Mouse (Mus musculus) bone marrow, adult 2 months (tissue): Measurements from ENCODE around the gene Vezt.

Experiments used
- CTCF ChIP-seq: fragments of 200-500 bp; IDR thresholded peaks from 2 replicates; pipeline ENCODE4 v1.5.1; 2011; ENCODE audit warnings: low read length, control low read depth; ENCODE audit not compliant: control insufficient read depth, insufficient read depth
- POLR2A ChIP-seq: fragments of 200-500 bp; IDR thresholded peaks from 2 replicates; pipeline ENCODE4 v1.6.1; 2011; ENCODE audit warnings: low read depth, mild to moderate bottlenecking, control low read depth, low read length, borderline replicate concordance; ENCODE audit not compliant: control insufficient read depth

- no peak for TF ChIP-seq POLR2A
- no peak for TF ChIP-seq CTCF
These were observed 20.9 kb upstream of the Vezt start for GRCm38 (mm10) chr10:94056487-94056886.
